Mouse (Mus musculus): Measurements from ENCODE around the gene Hsf2bp. TPM values are rescaled to one million over a fixed set of nuclear protein-coding genes. Genes with fewer than 3 reads are reported as not detected.

Hsf2bp gene
- polyA plus RNA-seq, 1 experiment from 2014 or later: 0.13 TPM

GRCm38 (mm10) chr17:32003251-32003650 is 32.9 kb downstream of the Hsf2bp start:
- Histone ChIP-seq H3K9ac (ENCODE audit: low read length) (no peak overlapping the region), H3K27ac (ENCODE audit: low read length) (no peak overlapping the region), H3K27me3 (ENCODE audit: control insufficient read depth, insufficient read depth, low read length) (no peaks in the 10 kb centered on the region), H3K4me3 (ENCODE audit: low read length) (no peak overlapping the region), H3K4me2 (ENCODE audit: low read depth, low read length) (no peak overlapping the region), H3K4me1 (ENCODE audit: control insufficient read depth, insufficient read depth, low read length) (no peaks in the 10 kb centered on the region), H3K9me3 (replicated peaks; ENCODE audit: control insufficient read depth, low read length) (peaks cover 5% of the 10 kb centered on the region; the same call in 1 of the 2 replicates), H3K36me3 (ENCODE audit: control insufficient read depth, insufficient read depth) (no peaks in the 10 kb centered on the region)
- 87% methylated on average over 3 of the region's 3 CpGs for WGBS
- ATAC-seq (replicated peaks; ENCODE audit: extremely low read depth, insufficient read depth, low FRiP score): no peak

DNA sequence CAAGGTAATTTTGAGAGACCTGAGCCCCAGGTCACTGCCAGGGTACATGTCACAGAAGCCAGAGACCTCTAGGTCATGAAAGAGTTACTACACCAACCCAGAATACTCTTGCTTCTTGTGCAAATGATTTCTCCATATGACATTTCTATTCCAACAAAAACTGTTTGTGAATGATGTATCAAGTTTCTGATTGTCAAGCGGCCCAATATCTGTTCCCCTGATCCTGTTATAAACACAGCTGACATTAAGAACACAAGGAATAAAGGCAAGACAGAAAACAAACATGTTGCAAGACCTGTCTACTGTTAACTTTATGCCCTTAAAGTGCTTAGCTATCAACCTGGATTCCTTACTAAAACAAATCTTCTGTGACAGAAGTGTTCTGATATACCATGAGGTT is 37.8 kb downstream of the Hsf2bp start:
- Histone ChIP-seq H3K4me2 (ENCODE audit: low read depth, low read length) (no peak overlapping the region), H3K4me3 (ENCODE audit: low read length) (no peak overlapping the region), H3K4me1 (ENCODE audit: control insufficient read depth, insufficient read depth, low read length) (no peaks in the 10 kb centered on the region), H3K9me3 (replicated peaks; ENCODE audit: control insufficient read depth, low read length) (no peaks in the 10 kb centered on the region), H3K36me3 (ENCODE audit: control insufficient read depth, insufficient read depth) (no peaks in the 10 kb centered on the region), H3K27ac (ENCODE audit: low read length) (no peak overlapping the region), H3K9ac (ENCODE audit: low read length) (no peak overlapping the region), H3K27me3 (ENCODE audit: control insufficient read depth, insufficient read depth, low read length) (no peaks in the 10 kb centered on the region)
- no peak for ATAC-seq (replicated peaks; ENCODE audit: extremely low read depth, insufficient read depth, low FRiP score)
- 74% methylated on average over 1 of the region's 1 CpGs for WGBS

DNA sequence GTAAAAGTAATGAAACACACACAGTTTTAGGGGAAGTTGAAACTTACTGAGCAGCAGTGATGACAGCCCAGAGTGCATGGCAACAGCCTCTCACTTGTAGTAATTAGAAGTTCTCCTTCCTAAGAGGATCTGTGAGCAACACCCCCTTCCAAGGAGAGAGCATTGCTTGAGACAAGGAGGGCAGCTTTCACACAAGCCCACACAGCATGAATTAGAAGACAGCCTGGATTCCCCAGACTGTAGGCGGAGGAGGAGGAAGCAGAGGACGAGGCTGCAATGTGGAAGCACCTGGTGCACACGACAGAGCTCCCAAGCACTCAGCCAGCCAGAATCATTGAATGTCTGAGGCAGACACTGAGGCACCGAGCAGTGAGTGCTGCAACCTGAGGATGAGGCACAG is 39.8 kb downstream of the Hsf2bp start:
- H3K4me2 ChIP-seq (ENCODE audit: low read depth, low read length): no peak overlapping the region
- H3K9ac ChIP-seq (ENCODE audit: low read length): no peak overlapping the region
- 65% methylated on average over 4 of the region's 4 CpGs for WGBS
- no peak for ATAC-seq (replicated peaks; ENCODE audit: extremely low read depth, insufficient read depth, low FRiP score)
- H3K4me3 ChIP-seq (ENCODE audit: low read length): no peak overlapping the region
- no peaks in the 10 kb centered on the region for H3K27me3 ChIP-seq (ENCODE audit: control insufficient read depth, insufficient read depth, low read length)
- no peak overlapping the region for H3K27ac ChIP-seq (ENCODE audit: low read length)
- H3K4me1 ChIP-seq (ENCODE audit: control insufficient read depth, insufficient read depth, low read length): no peaks in the 10 kb centered on the region
- no peaks in the 10 kb centered on the region for H3K9me3 ChIP-seq (replicated peaks; ENCODE audit: control insufficient read depth, low read length)
- no peaks in the 10 kb centered on the region for H3K36me3 ChIP-seq (ENCODE audit: control insufficient read depth, insufficient read depth)

- H3K27ac ChIP-seq (ENCODE audit: low read length): no peak overlapping the region
Observed at GRCm38 (mm10) chr17:31995784-31996183, 40.4 kb downstream of the Hsf2bp start.

DNA sequence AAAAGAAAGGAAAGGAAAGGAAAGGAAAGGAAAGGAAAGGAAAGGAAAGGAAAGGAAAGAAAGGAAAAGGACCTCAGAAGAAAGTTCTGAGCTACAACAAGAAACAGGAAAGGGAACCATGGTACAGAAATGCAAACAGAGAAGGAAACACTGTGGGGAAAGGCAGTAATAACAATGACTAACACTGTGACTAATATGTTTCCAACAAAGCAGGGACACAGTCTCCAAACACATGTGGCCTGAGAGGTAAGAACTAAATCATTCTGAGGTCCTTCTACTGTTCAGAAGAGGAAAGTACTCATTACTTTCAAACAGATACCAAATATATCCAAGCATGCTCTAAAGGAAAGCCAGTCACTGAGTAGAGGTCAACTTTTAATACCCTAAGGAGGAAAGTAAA is 42.0 kb downstream of the Hsf2bp start:
- no peaks in the 10 kb centered on the region for H3K9me3 ChIP-seq (replicated peaks; ENCODE audit: control insufficient read depth, low read length)
- no peak overlapping the region for H3K27ac ChIP-seq (ENCODE audit: low read length)
- no peaks in the 10 kb centered on the region for H3K36me3 ChIP-seq (ENCODE audit: control insufficient read depth, insufficient read depth)
- H3K4me1 ChIP-seq (ENCODE audit: control insufficient read depth, insufficient read depth, low read length): no peaks in the 10 kb centered on the region
- H3K4me2 ChIP-seq (ENCODE audit: low read depth, low read length): no peak overlapping the region
- H3K27me3 ChIP-seq (ENCODE audit: control insufficient read depth, insufficient read depth, low read length): no peaks in the 10 kb centered on the region
- ATAC-seq (replicated peaks; ENCODE audit: extremely low read depth, insufficient read depth, low FRiP score): no peak
- no peak overlapping the region for H3K9ac ChIP-seq (ENCODE audit: low read length)
- no peak overlapping the region for H3K4me3 ChIP-seq (ENCODE audit: low read length)

More at GRCm38 (mm10) chr17:31995784-31996183, 40.4 kb downstream of the Hsf2bp start:
- WGBS: 51% methylated on average over 2 of the region's 2 CpGs
- Histone ChIP-seq H3K4me3 (ENCODE audit: low read length) (no peak overlapping the region), H3K9ac (ENCODE audit: low read length) (no peak overlapping the region), H3K27me3 (ENCODE audit: control insufficient read depth, insufficient read depth, low read length) (no peaks in the 10 kb centered on the region), H3K4me2 (ENCODE audit: low read depth, low read length) (no peak overlapping the region), H3K4me1 (ENCODE audit: control insufficient read depth, insufficient read depth, low read length) (no peaks in the 10 kb centered on the region), H3K36me3 (ENCODE audit: control insufficient read depth, insufficient read depth) (no peaks in the 10 kb centered on the region), H3K9me3 (replicated peaks; ENCODE audit: control insufficient read depth, low read length) (no peaks in the 10 kb centered on the region)
- ATAC-seq (replicated peaks; ENCODE audit: extremely low read depth, insufficient read depth, low FRiP score): no peak

GRCm38 (mm10) chr17:31993354-31993753 is 42.8 kb downstream of the Hsf2bp start:
- Histone ChIP-seq H3K4me2 (ENCODE audit: low read depth, low read length) (no peak overlapping the region), H3K36me3 (ENCODE audit: control insufficient read depth, insufficient read depth) (no peaks in the 10 kb centered on the region), H3K9me3 (replicated peaks; ENCODE audit: control insufficient read depth, low read length) (no peaks in the 10 kb centered on the region), H3K27me3 (ENCODE audit: control insufficient read depth, insufficient read depth, low read length) (no peaks in the 10 kb centered on the region), H3K9ac (ENCODE audit: low read length) (no peak overlapping the region), H3K4me1 (ENCODE audit: control insufficient read depth, insufficient read depth, low read length) (no peaks in the 10 kb centered on the region), H3K4me3 (ENCODE audit: low read length) (no peak overlapping the region), H3K27ac (ENCODE audit: low read length) (no peak overlapping the region)
- WGBS: 60% methylated on average over 1 of the region's 1 CpGs
- no peak for ATAC-seq (replicated peaks; ENCODE audit: extremely low read depth, insufficient read depth, low FRiP score)

DNA sequence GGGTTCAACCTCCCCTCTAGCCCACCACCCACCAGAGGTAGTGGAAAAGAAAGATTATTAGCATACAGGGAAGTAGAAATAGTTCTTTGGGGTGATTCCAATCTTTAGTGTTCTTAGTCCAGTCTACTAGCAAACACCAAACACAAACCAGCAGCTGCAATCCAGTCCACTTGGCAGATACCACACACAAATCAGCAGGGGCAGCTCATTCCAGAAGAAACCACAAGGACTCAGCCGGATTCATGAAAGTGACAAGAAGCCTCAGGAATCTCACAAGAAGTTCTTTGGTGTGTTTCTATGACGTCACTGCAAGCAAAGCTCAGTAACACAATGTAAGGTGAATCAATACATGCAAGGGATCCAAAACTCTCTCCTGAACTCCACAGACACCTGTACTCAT is 44.1 kb downstream of the Hsf2bp start:
- no peaks in the 10 kb centered on the region for H3K36me3 ChIP-seq (ENCODE audit: control insufficient read depth, insufficient read depth)
- H3K27ac ChIP-seq (ENCODE audit: low read length): no peak overlapping the region
- no peaks in the 10 kb centered on the region for H3K9me3 ChIP-seq (replicated peaks; ENCODE audit: control insufficient read depth, low read length)
- WGBS: 68% methylated on average over 2 of the region's 2 CpGs
- H3K4me1 ChIP-seq (ENCODE audit: control insufficient read depth, insufficient read depth, low read length): no peaks in the 10 kb centered on the region
- no peaks in the 10 kb centered on the region for H3K27me3 ChIP-seq (ENCODE audit: control insufficient read depth, insufficient read depth, low read length)
- no peak for ATAC-seq (replicated peaks; ENCODE audit: extremely low read depth, insufficient read depth, low FRiP score)
- no peak overlapping the region for H3K4me3 ChIP-seq (ENCODE audit: low read length)
- no peak overlapping the region for H3K4me2 ChIP-seq (ENCODE audit: low read depth, low read length)
- no peak overlapping the region for H3K9ac ChIP-seq (ENCODE audit: low read length)

GRCm38 (mm10) chr17:31989035-31989434 is 47.1 kb downstream of the Hsf2bp start:
- no peaks in the 10 kb centered on the region for H3K27me3 ChIP-seq (ENCODE audit: control insufficient read depth, insufficient read depth, low read length)
- H3K27ac ChIP-seq (ENCODE audit: low read length): no peak overlapping the region
- no peaks in the 10 kb centered on the region for H3K9me3 ChIP-seq (replicated peaks; ENCODE audit: control insufficient read depth, low read length)
- no peak overlapping the region for H3K9ac ChIP-seq (ENCODE audit: low read length)
- no peak overlapping the region for H3K4me2 ChIP-seq (ENCODE audit: low read depth, low read length)
- H3K4me1 ChIP-seq (ENCODE audit: control insufficient read depth, insufficient read depth, low read length): no peaks in the 10 kb centered on the region
- no peaks in the 10 kb centered on the region for H3K36me3 ChIP-seq (ENCODE audit: control insufficient read depth, insufficient read depth)
- no peak for ATAC-seq (replicated peaks; ENCODE audit: extremely low read depth, insufficient read depth, low FRiP score)
- 71% methylated on average over 2 of the region's 2 CpGs for WGBS
- no peak overlapping the region for H3K4me3 ChIP-seq (ENCODE audit: low read length)

- WGBS: 88% methylated on average over 1 of the region's 1 CpGs
- Histone ChIP-seq H3K4me2 (ENCODE audit: low read depth, low read length) (no peak overlapping the region), H3K4me1 (ENCODE audit: control insufficient read depth, insufficient read depth, low read length) (peaks cover 14% of the 10 kb centered on the region), H3K9me3 (replicated peaks; ENCODE audit: control insufficient read depth, low read length) (no peaks in the 10 kb centered on the region), H3K36me3 (ENCODE audit: control insufficient read depth, insufficient read depth) (no peaks in the 10 kb centered on the region), H3K4me3 (ENCODE audit: low read length) (no peak overlapping the region), H3K9ac (ENCODE audit: low read length) (no peak overlapping the region), H3K27ac (ENCODE audit: low read length) (no peak overlapping the region), H3K27me3 (ENCODE audit: control insufficient read depth, insufficient read depth, low read length) (no peaks in the 10 kb centered on the region)
- no peak for ATAC-seq (replicated peaks; ENCODE audit: extremely low read depth, insufficient read depth, low FRiP score)
Observed at GRCm38 (mm10) chr17:31986915-31987314, 49.2 kb downstream of the Hsf2bp start.

- WGBS: 46% methylated on average over 3 of the region's 3 CpGs
- peak overlapping the region; percentile 20; the same call in 1 of the 2 replicates for H3K27ac ChIP-seq (ENCODE audit: low read length)
- H3K27me3 ChIP-seq (ENCODE audit: control insufficient read depth, insufficient read depth, low read length): no peaks in the 10 kb centered on the region
- H3K4me2 ChIP-seq (ENCODE audit: low read depth, low read length): no peak overlapping the region
- H3K4me3 ChIP-seq (ENCODE audit: low read length): no peak overlapping the region
- H3K4me1 ChIP-seq (ENCODE audit: control insufficient read depth, insufficient read depth, low read length): peaks cover 16% of the 10 kb centered on the region
- no peaks in the 10 kb centered on the region for H3K9me3 ChIP-seq (replicated peaks; ENCODE audit: control insufficient read depth, low read length)
- no peak overlapping the region for H3K9ac ChIP-seq (ENCODE audit: low read length)
- H3K36me3 ChIP-seq (ENCODE audit: control insufficient read depth, insufficient read depth): no peaks in the 10 kb centered on the region
- no peak for ATAC-seq (replicated peaks; ENCODE audit: extremely low read depth, insufficient read depth, low FRiP score)
Observed at GRCm38 (mm10) chr17:31983491-31983890, 52.7 kb downstream of the Hsf2bp start.
